Mouse (Mus musculus) cerebellum, adult 2 months (tissue): ENCODE data around the gene Mrpl9. TPM values are rescaled to one million over a fixed set of nuclear protein-coding genes. Genes with fewer than 3 reads are reported as not detected.

ENCODE experiments used
- DNase-seq, 2 experiments: peaks; one replicate each; pipeline ENCODE4 v3.0.0; 2021
- H3K27ac ChIP-seq: fragments of 200-500 bp; 2 replicates; pipeline ENCODE4 v1.5.1; 2012; ENCODE audit warnings: low read length, control low read depth, inconsistent platforms; ENCODE audit not compliant: insufficient read depth
- H3K27me3 ChIP-seq: fragments of 200-500 bp; 2 replicates; pipeline ENCODE4 v1.6.1; 2012; ENCODE audit warnings: inconsistent platforms, mild to moderate bottlenecking, low read length, moderate library complexity; ENCODE audit not compliant: control insufficient read depth, insufficient read depth
- H3K4me1 ChIP-seq: fragments of 200-500 bp; 2 replicates; pipeline ENCODE4 v1.6.1; 2011; ENCODE audit warnings: low read length; ENCODE audit not compliant: control insufficient read depth, insufficient read depth
- H3K4me3 ChIP-seq: fragments of 200-500 bp; replicated peaks from 2 replicates; pipeline ENCODE3; 2011; ENCODE audit warnings: mild to moderate bottlenecking, low read depth, low read length, control low read depth; ENCODE audit not compliant: insufficient read depth
- CTCF ChIP-seq: fragments of 200-500 bp; IDR thresholded peaks from 2 replicates; pipeline ENCODE4 v1.5.1; 2011; ENCODE audit warnings: low read depth, mild to moderate bottlenecking, control low read depth, low read length, moderate library complexity, borderline replicate concordance; ENCODE audit not compliant: insufficient read depth
- POLR2A ChIP-seq: fragments of 200-500 bp; IDR thresholded peaks from 2 replicates; pipeline ENCODE4 v1.6.1; 2011; ENCODE audit warnings: low read length, control low read depth, borderline replicate concordance; ENCODE audit not compliant: insufficient read depth
- WGBS: fragments of 180-500 bp; shearing (Covaris S2); methylation state at CpG from one replicate; pipeline ENCODE4 v1.1.7; 2018; 5-methylcytosine and 5-hydroxymethylcytosine counted together
- polyA plus RNA-seq: library from polyadenylated mRNA; depleted of rRNA; stranded (reverse); fragments of >200 nt; gene quantifications from 2 replicates; pipeline ENCODE4 v1.2.3, GENCODE M21; 2012

Gene Mrpl9
- polyA plus RNA-seq, 1 experiment: 58.6 TPM

DNA sequence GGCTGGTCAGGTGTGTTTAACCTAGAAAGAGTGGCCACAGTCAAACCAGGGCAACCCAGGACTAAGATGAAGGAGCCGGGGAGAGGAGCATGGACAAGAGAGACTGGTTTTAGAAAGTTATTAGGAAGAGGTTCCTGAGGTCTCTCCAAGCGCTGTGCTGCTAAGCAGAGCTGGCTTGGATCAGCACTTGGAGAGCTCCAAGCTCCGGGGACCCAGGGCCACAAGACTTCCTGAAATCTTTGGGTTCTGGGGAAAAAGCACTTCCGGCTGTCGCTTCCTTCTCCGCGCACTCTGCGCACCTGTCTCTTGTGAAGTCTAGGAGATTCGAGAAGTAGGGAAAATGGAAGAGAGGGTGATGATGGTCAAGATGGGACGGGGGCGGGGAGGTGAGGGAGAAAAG is 36.4 kb downstream of the Mrpl9 start:
- DNase-seq: peak in 1 of 2 experiments; percentile 22

DNA sequence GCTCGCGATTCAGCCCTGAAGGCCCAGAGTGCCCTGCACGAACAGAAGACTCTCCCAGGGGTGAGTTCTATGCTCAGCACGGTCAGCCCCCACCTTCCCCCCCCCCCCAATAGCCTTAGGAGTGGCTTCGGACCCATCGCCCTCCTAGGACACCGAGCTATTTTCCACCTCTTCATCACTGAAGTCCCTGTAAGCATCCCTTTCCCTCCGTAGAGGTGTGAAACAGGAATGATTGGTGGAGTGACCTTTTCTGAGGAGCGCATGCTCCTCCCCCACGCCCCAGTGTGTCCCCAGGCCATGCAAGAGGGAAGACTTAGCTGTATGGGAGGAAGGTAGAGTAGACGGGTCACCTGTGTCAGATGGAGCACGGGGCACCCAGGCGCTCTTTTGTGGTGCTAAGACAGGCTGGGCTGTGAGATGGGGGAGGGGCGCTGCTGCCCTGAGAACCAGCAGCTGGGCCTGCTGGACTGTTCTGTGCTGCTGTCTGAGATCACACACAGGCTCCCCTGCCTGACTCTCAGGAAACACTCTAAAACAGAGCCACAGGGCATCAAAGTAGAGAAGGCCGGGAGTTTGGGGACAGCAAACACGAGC is 37.3 kb downstream of the Mrpl9 start, which contains the start of gene Riiad1:
Gene Riiad1, minus strand, starts transcription at position 51 of the 594 bp plus-strand sequence.
- DNase-seq: peak; percentile 22 to 29
- peak within 1 kb of the TSS; percentile 86 for H3K4me3 ChIP-seq
- no peak within 1 kb of the TSS for H3K27ac ChIP-seq
- peaks cover 28% of the 10 kb centered on the region for H3K4me1 ChIP-seq
- whole genome bisulfite sequencing: 41% methylated on average over 16 of the region's 16 CpGs
- no peaks in the 10 kb centered on the region for H3K27me3 ChIP-seq
- no peak for TF ChIP-seq POLR2A
- no peak for TF ChIP-seq CTCF

More for the DNA sequence above, 36.4 kb downstream of the Mrpl9 start:
- H3K27me3 ChIP-seq: no peaks in the 10 kb centered on the region
- WGBS: 27% methylated on average over 11 of the region's 11 CpGs
- H3K27ac ChIP-seq: no peak overlapping the region
- TF ChIP-seq CTCF: no peak
- no peak for TF ChIP-seq POLR2A
- H3K4me3 ChIP-seq: peak overlapping the region; percentile 86
- peaks cover 21% of the 10 kb centered on the region for H3K4me1 ChIP-seq

DNA sequence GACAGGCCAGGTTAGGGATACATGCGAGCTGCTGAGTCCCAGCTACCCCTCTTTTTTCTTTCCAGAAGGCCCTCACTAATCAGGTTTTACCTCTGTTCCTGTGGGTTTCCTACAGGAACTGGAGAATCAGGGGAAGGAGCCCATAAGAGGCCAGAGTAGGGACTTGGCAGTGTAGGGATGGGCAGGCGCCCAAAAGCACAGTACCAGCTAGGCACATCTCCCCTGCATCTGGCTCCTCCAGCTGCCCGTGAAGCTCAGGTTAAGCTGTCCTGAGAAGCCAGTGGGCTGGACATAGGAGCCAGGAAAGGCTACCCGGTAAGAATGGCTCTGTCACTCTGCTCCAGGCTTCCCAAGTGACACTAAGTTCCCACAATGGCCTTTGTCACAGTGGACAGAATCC is 38.3 kb downstream of the Mrpl9 start:
- Histone ChIP-seq H3K4me3 (no peak overlapping the region), H3K27ac (no peak overlapping the region), H3K4me1 (peaks cover 34% of the 10 kb centered on the region), H3K27me3 (no peaks in the 10 kb centered on the region)
- no peak for DNase-seq
- WGBS: 55% methylated on average over 4 of the region's 4 CpGs
- TF ChIP-seq POLR2A (no peak), CTCF (no peak)

DNA sequence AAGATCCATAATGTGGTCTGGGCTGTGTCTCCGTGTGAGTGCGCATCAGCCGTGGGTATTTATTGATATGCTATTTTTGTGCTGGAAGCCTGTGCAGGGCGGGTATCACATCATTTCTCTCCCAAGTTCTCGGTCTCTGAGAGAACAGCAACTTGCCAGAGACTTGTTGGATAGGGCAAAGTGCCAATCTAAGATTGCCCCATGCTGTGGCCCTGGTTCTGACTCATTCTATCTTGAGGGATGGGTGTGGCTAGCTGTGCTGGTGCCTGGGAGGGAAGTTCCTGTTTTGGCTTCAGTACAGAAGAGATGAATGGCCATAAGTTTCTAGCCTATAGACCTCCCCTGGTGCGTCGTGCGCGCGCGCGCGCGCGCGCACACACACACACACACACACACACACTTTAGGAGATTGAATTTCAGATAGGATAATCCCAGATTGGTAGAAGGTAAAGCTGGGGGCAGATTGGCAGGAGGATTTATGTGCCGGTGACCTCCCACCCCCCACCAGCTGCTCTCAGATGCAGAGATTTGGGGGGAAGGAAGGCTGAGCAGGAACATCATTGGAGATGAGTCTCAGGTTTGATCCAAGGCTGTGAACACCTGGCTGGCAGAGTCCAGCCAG is 39.8 kb downstream of the Mrpl9 start:
- DNase-seq: peak; percentile 59 to 67
- Histone ChIP-seq H3K4me1 (peaks cover 36% of the 10 kb centered on the region), H3K4me3 (no peak overlapping the region), H3K27me3 (no peaks in the 10 kb centered on the region), H3K27ac (no peak overlapping the region)
- 79% methylated on average over 17 of the region's 17 CpGs for WGBS
- TF ChIP-seq POLR2A: no peak
- no peak for TF ChIP-seq CTCF

DNA sequence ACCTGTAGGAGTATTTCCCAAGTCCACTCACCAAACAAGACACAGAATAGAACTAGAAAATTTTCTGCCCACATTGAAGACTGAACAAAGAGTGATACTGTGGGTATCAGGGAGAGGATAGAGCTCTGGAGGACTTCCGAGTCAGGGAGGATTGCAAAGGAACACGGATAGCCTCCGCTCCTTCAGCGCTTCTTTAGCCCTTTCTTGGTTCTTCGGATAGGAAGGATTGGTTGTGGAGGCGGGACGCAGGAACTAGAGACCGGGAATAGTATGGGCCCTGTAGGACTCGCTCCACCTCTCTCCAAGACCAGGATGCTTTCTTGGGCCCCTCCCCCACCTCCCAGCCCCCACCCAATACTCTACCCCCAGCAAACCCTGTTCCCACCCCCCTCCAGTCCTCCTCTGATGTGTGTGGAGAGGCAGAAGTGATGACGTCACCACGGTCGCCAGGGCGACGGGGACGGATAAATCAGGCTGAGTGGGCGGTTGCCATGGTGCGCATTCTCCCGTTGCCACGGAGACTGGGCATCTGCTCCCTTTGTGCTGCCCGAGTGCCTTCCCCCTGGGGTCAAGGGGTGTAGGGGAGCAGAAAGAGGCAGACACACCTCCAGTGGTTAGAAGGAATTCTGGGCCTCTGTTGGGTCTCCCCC is 40.8 kb downstream of the Mrpl9 start:
- H3K27ac ChIP-seq: peak overlapping the region; percentile 49; the same call in 1 of the 2 replicates
- no peak overlapping the region for H3K4me3 ChIP-seq
- peaks cover 36% of the 10 kb centered on the region for H3K4me1 ChIP-seq
- WGBS: 15% methylated on average over 20 of the region's 20 CpGs
- no peaks in the 10 kb centered on the region for H3K27me3 ChIP-seq
- TF ChIP-seq CTCF: no peak
- TF ChIP-seq POLR2A: no peak
- DNase-seq: peak; percentile 84 to 90

DNA sequence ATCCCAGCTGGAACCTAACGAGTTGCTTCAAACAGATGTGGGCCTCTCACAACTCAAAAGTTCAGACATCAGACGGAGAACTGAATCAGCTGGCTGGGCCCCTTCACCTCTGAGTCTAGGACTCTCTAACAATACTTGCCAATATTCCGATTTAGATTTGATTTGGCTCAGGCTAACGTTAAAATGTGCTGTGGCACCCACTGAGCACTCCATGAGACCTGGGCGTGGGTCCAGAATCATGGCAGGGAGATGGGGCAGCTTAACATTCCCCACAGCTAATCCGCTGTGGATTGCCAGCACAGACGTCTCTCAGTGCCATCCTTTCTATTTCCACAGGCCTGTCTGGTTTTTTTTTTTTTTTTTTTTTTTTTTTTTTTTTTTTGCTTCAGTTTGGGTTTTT is 42.8 kb downstream of the Mrpl9 start:
- H3K4me1 ChIP-seq: peaks cover 37% of the 10 kb centered on the region
- TF ChIP-seq CTCF: no peak
- TF ChIP-seq POLR2A: no peak
- H3K4me3 ChIP-seq: no peak overlapping the region
- WGBS: 18% methylated on average over 7 of the region's 7 CpGs
- no peaks in the 10 kb centered on the region for H3K27me3 ChIP-seq
- H3K27ac ChIP-seq: no peak overlapping the region
- peak; percentile 29 for DNase-seq

DNA sequence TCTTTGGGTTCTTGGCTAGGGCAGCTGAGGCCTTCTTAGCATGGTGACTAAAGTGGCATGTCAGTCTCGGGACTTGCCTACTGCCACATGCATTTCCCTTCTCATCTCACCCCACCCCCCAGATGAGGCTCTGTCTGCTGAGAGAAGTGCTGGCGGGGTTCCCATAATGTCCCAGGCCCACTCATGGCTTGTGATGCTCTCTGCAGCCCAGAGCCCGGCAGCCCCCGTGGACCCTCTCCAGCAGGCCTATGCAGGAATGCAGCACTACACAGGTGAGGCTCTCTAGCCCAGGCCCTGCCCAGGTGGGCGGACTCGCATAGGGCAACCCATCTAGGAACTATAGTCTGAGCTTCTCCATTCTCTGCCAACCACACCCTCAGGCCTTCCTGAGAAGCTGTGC is 44.5 kb downstream of the Mrpl9 start:
- TF ChIP-seq CTCF: no peak
- no peak for TF ChIP-seq POLR2A
- peaks cover 30% of the 10 kb centered on the region for H3K4me1 ChIP-seq
- no peak overlapping the region for H3K4me3 ChIP-seq
- 48% methylated on average over 6 of the region's 6 CpGs for WGBS
- no peak overlapping the region for H3K27ac ChIP-seq
- H3K27me3 ChIP-seq: no peaks in the 10 kb centered on the region
- DNase-seq: peak in 1 of 2 experiments; percentile 19
